In the genomic region with DNA sequence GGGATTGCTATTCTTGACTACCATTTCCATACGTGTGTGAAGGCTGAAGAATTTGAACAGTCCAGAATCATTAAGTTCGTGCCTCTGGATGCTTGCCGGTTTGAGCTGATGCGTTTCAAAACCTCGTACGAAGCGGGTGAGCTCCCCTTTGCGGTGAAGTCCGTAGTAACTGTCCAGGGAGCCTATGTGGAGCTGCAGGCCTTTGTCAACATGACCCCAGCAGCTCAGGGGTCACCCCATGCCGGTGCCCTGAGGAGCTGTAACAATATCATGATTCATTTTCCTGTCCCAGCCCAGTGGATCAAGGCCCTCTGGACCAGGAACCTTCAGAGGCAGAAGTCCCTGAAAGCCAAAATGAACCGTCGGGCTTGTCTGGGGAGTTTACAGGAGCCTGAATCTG, we compare ENCODE assay signal across 11 mouse cellular contexts. TPM values are rescaled to one million over a fixed set of nuclear protein-coding genes. Genes with fewer than 3 reads are reported as not detected.
DNase-seq lines count a peak whose midpoint lies in the region; ATAC-seq lines count a peak whose summit lies in the region.
"Had no signal": no experiment of that assay in that cellular context is flagged by ENCODE, and none has a peak within 500 bp of the region (broad histone marks: within the 10 kb centered on the region; RNA-seq: fewer than 3 reads in every experiment).

No protein-coding gene starts in this region.

- no peak for DNase-seq in hindbrain, embryonic 14.5 days (ENCODE audit: low spot score)
- peak; percentile 54 to 64 for DNase-seq in right cerebral cortex, postnatal 10 days (ENCODE audit: low spot score in 2 of 2)
- no peak for DNase-seq in right cerebral cortex, postnatal 4 days
- DNase-seq in embryo, embryonic 9.5 days (ENCODE audit: extremely low spot score): peak; percentile 56
- DNase-seq in testis, postnatal 10 days (ENCODE audit: low spot score): peak; percentile 35
- no peak for DNase-seq in gastrocnemius, postnatal 36 days
- DNase-seq: left cerebral cortex, postnatal 4 days; thymus, postnatal 4 days had no signal

- H3K27me3 ChIP-seq in hindbrain, embryonic 15.5 days: no peaks in the 10 kb centered on the region
- no peaks in the 10 kb centered on the region for H3K27me3 ChIP-seq in hindbrain, embryonic 14.5 days (ENCODE audit: control insufficient read depth, insufficient read depth, low read length)

- no peaks in the 10 kb centered on the region for H3K9me3 ChIP-seq in hindbrain, embryonic 15.5 days
- H3K9me3 ChIP-seq in hindbrain, embryonic 14.5 days (ENCODE audit: control insufficient read depth, low read length): no peaks in the 10 kb centered on the region
- H3K9me3 ChIP-seq: G1E had no signal

- WGBS in hindbrain, embryonic 15.5 days: 30% methylated on average over 12 of the region's 12 CpGs
- 36% methylated on average over 12 of the region's 12 CpGs for WGBS in hindbrain, embryonic 14.5 days

- H3K4me1 ChIP-seq in hindbrain, embryonic 15.5 days (replicated peaks): no peaks in the 10 kb centered on the region
- H3K4me1 ChIP-seq in hindbrain, embryonic 14.5 days (replicated peaks; ENCODE audit: control insufficient read depth, insufficient read depth, low read length): no peaks in the 10 kb centered on the region

- no peaks in the 10 kb centered on the region for H3K36me3 ChIP-seq in hindbrain, embryonic 15.5 days
- no peaks in the 10 kb centered on the region for H3K36me3 ChIP-seq in hindbrain, embryonic 14.5 days (replicated peaks; ENCODE audit: control insufficient read depth, insufficient read depth)
- H3K36me3 ChIP-seq: G1E had no signal

- no peak overlapping the region for H3K9ac ChIP-seq in hindbrain, embryonic 15.5 days
- no peak overlapping the region for H3K9ac ChIP-seq in hindbrain, embryonic 14.5 days

- ATAC-seq in hindbrain, embryonic 15.5 days (ENCODE audit: low FRiP score, low read depth): peak; percentile 23; the same call in 1 of the 2 replicates
- no peak for ATAC-seq in hindbrain, embryonic 14.5 days (ENCODE audit: low FRiP score)
- ATAC-seq in megakaryocyte, adult 5-6 weeks (ENCODE audit: poor library complexity, severe bottlenecking): no peak

- no peak overlapping the region for H3K4me2 ChIP-seq in hindbrain, embryonic 15.5 days
- no peak overlapping the region for H3K4me2 ChIP-seq in hindbrain, embryonic 14.5 days (replicated peaks)

- intact Hi-C loops in gastrocnemius, postnatal 36 days (cut with DNase I): loop anchor here (5.0 kb wide), 1 partner anchor 34 kb away; no protein-coding TSS in a partner anchor

- no peak overlapping the region for H3K27ac ChIP-seq in hindbrain, embryonic 15.5 days (replicated peaks)
- H3K27ac ChIP-seq in hindbrain, embryonic 14.5 days: no peak overlapping the region

- no peak overlapping the region for H3K4me3 ChIP-seq in hindbrain, embryonic 15.5 days
- H3K4me3 ChIP-seq in hindbrain, embryonic 14.5 days (replicated peaks; ENCODE audit: low read length): no peak overlapping the region

RNA-seq across cellular contexts. Expression of a gene that starts 31.9 kb away (rescaled TPM):
- 0.49 TPM in 1 of 2 replicates, not detected in the other for polyA plus RNA-seq in hindbrain, embryonic 15.5 days (2015; fragmentation: Nextera tagmentation; extraction: Ambion mirVana)
- polyA plus RNA-seq in hindbrain, embryonic 14.5 days (2014; fragmentation: Nextera tagmentation; extraction: Ambion mirVana): 0.27 and 0.30 TPM in 2 replicates
- not detected in 2 replicates for total RNA-seq in megakaryocyte, adult 5-6 weeks (2015)
- total RNA-seq in megakaryocyte, adult 5-6 weeks (2017): not detected in 2 replicates
- total RNA-seq in gastrocnemius, postnatal 36 days (2021): not detected
- total RNA-seq: G1E had no signal
- polyA plus RNA-seq: G1E had no signal

RNA-seq across cellular contexts. Expression of a gene that starts 39.1 kb away (rescaled TPM):
- polyA plus RNA-seq in hindbrain, embryonic 15.5 days (2015; fragmentation: Nextera tagmentation; extraction: Ambion mirVana): 1.7 and 2.0 TPM in 2 replicates
- 2.3 and 3.4 TPM in 2 replicates for polyA plus RNA-seq in hindbrain, embryonic 14.5 days (2014; fragmentation: Nextera tagmentation; extraction: Ambion mirVana)
- total RNA-seq in megakaryocyte, adult 5-6 weeks (2015): not detected in 2 replicates
- total RNA-seq in megakaryocyte, adult 5-6 weeks (2017): 0.89 TPM in 1 of 2 replicates, not detected in the other
- total RNA-seq in gastrocnemius, postnatal 36 days (2021): 1 to 10 TPM; 6.0 to 6.1 TPM

Comparison
In these comparisons a context has a peak if more than half of its experiments do, and no peak if none do; other contexts are left out.
1. DNase-seq: peak in right cerebral cortex, postnatal 10 days (2 of 2), embryo, embryonic 9.5 days (single experiment) and testis, postnatal 10 days (single experiment); none in hindbrain, embryonic 14.5 days (single experiment), right cerebral cortex, postnatal 4 days (single experiment) and gastrocnemius, postnatal 36 days (0 of 2).